Mouse (Mus musculus) kidney, embryonic 16.5 days (tissue): Measurements from ENCODE around the gene Tmem126a. TPM values are rescaled to one million over a fixed set of nuclear protein-coding genes. Genes with fewer than 3 reads are reported as not detected.
A peak's percentile ranks its signal among the peaks of the same experiment; 100 is the strongest.

Source experiments
- ATAC-seq: fragments of 200-750 bp; cut with Nextera tagmentation; 2 replicates; pipeline ENCODE4 v1.8.0; 2017; ENCODE audit warnings: moderate TSS enrichment; ENCODE audit not compliant: low FRiP score, low TSS enrichment
- H3K27ac ChIP-seq: fragments of 300-500 bp; sonication (generic); 2 replicates; pipeline ENCODE4 v1.5.1; 2014; ENCODE audit warnings: low read length
- H3K27me3 ChIP-seq: fragments of 300-500 bp; sonication (generic); 2 replicates; pipeline ENCODE4 v1.6.1; 2014; ENCODE audit warnings: low read length, control low read depth, mixed read lengths; ENCODE audit not compliant: insufficient read depth
- H3K36me3 ChIP-seq: fragments of 300-500 bp; sonication (generic); 2 replicates; pipeline ENCODE4 v1.6.1; 2014; ENCODE audit warnings: low read length, control low read depth, mixed read lengths; ENCODE audit not compliant: insufficient read depth
- H3K4me1 ChIP-seq: fragments of 300-500 bp; sonication (generic); 2 replicates; pipeline ENCODE4 v1.6.1; 2014; ENCODE audit warnings: low read length, control low read depth, mixed read lengths; ENCODE audit not compliant: insufficient read depth
- H3K4me2 ChIP-seq: fragments of 300-500 bp; sonication (generic); replicated peaks from 2 replicates; pipeline ENCODE4 v1.6.1; 2014; ENCODE audit warnings: low read depth, low read length
- H3K4me3 ChIP-seq: fragments of 300-500 bp; sonication (generic); 2 replicates; pipeline ENCODE4 v1.5.1; 2014; ENCODE audit warnings: mild to moderate bottlenecking, low read length
- H3K9ac ChIP-seq: fragments of 300-500 bp; sonication (generic); replicated peaks from 2 replicates; pipeline ENCODE4 v1.6.1; 2014; ENCODE audit warnings: low read length
- H3K9me3 ChIP-seq: fragments of 300-500 bp; sonication (generic); 2 replicates; pipeline ENCODE4 v1.6.1; 2016; ENCODE audit warnings: low read length, control low read depth
- WGBS: fragments of 180-500 bp; shearing (Covaris S2); extraction: QIAGEN DNeasy Blood & Tissue Kit; methylation state at CpG from one replicate; pipeline ENCODE4 v1.1.7; 2014; 5-methylcytosine and 5-hydroxymethylcytosine counted together
- polyA plus RNA-seq: library from polyadenylated mRNA; unstranded; fragments of >200 nt; fragmentation: Nextera tagmentation; extraction: Ambion mirVana; gene quantifications from 2 replicates; pipeline ENCODE4 v1.2.1, GENCODE M21; 2015

The Tmem126a gene
- polyA plus RNA-seq, 1 experiment from 2014 or later, result 109 TPM

DNA sequence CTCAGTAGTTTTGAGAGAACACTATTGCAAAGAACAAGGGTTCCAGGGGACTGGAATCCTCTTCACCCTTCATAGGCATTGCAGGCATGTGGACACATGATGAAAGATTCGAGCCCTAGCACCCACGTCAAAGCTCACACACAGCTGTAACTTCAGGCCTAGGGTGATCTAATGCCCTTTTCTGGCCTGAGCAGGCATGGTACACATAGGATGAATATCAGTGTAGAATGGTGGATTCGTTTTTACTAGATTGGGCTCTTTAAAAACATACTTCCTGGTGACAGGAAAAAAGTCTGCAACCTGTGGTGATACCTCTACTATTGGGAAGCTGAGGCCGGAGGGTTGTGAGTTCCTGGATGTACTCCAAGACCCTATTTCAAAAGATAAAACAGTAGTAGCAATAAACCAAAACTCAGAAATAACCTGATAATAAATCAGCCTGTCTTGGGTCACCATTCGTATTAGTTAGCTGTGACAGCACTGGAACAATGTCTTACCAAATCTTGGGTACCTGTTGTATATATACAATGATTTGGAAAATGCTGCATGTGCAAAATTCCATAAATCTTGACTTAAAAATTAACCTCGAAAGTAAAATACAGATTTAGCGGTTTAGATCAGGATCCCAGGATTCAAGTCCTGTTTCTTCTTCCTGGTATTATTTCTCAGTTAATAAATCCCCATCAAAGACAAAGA is 732 bp downstream of the Tmem126a start:
- Histone ChIP-seq H3K36me3 (peaks cover 9% of the 10 kb centered on the region), H3K27ac (peak overlapping the region; percentile 53), H3K27me3 (no peaks in the 10 kb centered on the region), H3K4me1 (peaks cover 10% of the 10 kb centered on the region), H3K9me3 (no peaks in the 10 kb centered on the region), H3K4me3 (peak overlapping the region; percentile 79), H3K4me2 (peak overlapping the region; percentile 64), H3K9ac (peak overlapping the region; percentile 83)
- WGBS, result 24% methylated on average over 7 of the region's 7 CpGs
- no peak for ATAC-seq

DNA sequence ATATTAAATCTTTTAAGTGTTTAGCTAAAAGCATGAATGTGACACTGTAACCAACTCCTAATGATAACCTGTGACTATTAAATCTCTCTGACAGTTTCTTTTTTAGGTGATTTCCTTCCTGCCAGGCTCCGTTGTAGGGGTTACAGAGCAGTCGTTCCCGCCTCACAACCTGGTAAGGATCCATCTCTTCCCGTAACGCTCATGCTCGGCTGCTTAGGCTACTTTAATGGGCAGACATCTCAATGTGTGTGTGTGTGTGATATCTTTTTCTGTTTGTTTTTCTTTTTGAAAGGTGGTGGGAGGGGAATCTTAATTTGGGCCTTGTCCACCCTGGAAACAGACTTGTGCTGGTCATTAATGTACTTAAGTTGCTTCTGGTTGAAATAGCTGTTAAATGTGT is 12.8 kb downstream of the Tmem126a start:
- no peak for ATAC-seq
- H3K27ac ChIP-seq, result no peak overlapping the region; the same call in 1 of the 2 replicates

DNA sequence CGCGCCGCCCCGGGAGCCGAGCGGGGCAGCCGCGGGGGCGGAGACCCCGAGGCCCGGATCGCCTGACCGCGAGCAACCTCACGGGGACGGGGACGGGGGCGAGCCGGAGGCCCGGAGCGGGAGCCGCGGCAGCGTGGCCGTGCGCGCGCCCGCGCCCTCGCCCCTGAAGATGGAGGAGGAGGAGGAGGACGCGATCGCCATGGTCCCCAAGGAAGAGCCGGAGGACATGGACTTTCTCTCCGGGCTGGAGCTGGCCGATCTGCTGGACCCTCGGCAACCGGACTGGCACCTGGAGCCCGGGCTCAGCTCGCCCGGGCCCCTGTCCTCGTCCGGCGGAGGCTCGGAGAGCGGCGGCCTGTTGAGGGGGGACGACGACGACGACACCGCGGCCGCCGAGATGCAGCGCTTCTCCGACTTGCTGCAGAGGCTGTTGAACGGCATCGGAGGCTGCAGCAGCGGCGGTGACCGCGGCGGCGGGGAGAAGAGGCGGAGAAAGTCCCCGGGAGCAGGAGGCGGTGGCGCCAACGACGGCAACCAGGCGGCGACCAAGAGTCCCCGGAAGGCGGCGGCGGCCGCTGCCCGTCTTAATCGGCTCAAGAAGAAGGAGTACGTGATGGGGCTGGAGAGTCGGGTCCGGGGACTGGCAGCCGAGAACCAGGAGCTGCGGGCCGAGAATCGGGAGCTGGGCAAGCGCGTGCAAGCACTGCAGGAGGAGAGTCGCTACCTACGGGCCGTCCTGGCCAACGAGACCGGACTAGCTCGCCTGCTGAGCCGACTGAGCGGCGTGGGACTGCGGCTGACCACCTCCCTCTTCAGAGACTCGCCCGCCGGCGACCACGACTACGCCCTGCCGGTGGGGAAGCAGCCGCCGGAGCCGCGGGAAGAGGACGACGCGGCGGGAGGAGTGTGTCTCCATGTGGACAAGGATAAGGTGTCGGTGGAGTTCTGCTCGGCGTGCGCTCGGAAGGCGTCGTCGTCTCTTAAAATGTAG is 13.6 kb downstream of the Tmem126a start:
- ATAC-seq, result peak; percentile 79
- Histone ChIP-seq H3K9me3 (no peaks in the 10 kb centered on the region), H3K27ac (peak overlapping the region; percentile 99), H3K27me3 (no peaks in the 10 kb centered on the region), H3K9ac (peak overlapping the region; percentile 99), H3K4me1 (peaks cover 5% of the 10 kb centered on the region; the same call in 1 of the 2 replicates), H3K4me2 (peak overlapping the region; percentile 93), H3K36me3 (peaks cover 4% of the 10 kb centered on the region; the same call in 1 of the 2 replicates), H3K4me3 (peak overlapping the region; percentile 99)
- under 1% methylated on average over 115 of the region's 123 CpGs for WGBS

More for the DNA sequence above, 12.8 kb downstream of the Tmem126a start:
- H3K36me3 ChIP-seq, result peaks cover 6% of the 10 kb centered on the region
- H3K4me3 ChIP-seq, result peak overlapping the region; percentile 99
- peak overlapping the region; percentile 93 for H3K4me2 ChIP-seq
- no peaks in the 10 kb centered on the region for H3K9me3 ChIP-seq
- peaks cover 5% of the 10 kb centered on the region; the same call in 1 of the 2 replicates for H3K4me1 ChIP-seq
- H3K9ac ChIP-seq, result peak overlapping the region; percentile 99
- 0% methylated on average over 6 of the region's 6 CpGs for WGBS
- H3K27me3 ChIP-seq, result no peaks in the 10 kb centered on the region

DNA sequence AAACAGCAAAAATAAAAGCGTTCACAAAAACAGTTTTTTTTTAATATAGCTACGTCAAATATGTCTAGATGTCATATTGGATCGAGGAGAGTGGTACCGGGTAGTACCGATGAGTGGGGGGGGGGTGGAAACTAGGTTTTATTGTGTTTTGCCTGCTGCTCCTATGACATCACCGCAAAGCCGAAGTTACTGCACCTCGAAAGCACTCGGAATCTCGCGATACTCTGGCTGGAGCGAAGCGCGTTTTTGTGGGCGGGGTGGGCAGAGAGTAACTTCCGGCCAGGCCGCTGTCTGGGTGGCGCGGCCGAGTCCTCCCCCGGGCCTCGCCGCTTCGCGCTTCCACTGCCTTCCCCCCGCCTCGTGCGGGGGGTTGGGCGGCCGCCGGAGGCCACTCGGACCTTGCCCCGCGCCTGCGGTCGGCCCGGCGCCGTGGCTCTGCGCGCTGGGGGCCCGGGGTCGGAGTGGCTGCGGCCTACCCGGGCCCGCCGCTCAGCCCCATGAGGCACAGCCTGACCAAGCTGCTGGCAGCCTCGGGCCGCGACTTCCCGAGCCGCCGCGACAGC is 14.4 kb downstream of the Tmem126a start, which contains the start of gene Crebzf:
Crebzf (plus strand) TSS at position 212 of the 563 bp plus-strand sequence.
- Histone ChIP-seq H3K9ac (peak within 1 kb of the TSS; percentile 99), H3K9me3 (no peaks in the 10 kb centered on the region), H3K27me3 (no peaks in the 10 kb centered on the region), H3K36me3 (peaks cover 3% of the 10 kb centered on the region; the same call in 1 of the 2 replicates), H3K4me3 (peak within 1 kb of the TSS; percentile 99), H3K27ac (peak within 1 kb of the TSS; percentile 99), H3K4me2 (peak within 1 kb of the TSS; percentile 93), H3K4me1 (peaks cover 5% of the 10 kb centered on the region; the same call in 1 of the 2 replicates)
- WGBS, result 0% methylated on average over 48 of the region's 54 CpGs
- peak; percentile 97 for ATAC-seq

DNA sequence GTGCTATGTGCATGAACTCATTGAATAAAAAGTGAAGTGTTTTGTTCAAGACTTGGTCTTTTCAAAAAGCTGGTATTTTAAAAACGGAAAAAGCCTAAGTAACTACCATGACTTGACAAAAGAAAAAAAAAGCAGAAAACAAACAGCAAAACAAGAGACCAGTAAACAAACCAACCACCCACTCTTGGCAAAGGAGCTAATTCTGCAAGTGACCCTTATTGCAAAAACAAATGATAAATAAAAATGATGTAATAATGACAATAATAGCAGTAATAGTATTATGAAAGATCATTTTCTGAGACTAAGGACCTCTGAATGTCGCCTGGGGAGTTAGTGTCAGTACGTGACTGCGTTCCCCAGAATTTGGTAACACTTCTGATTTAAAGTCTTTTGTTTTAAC is 15.0 kb downstream of the Tmem126a start:
- peak overlapping the region; percentile 99 for H3K4me3 ChIP-seq

DNA sequence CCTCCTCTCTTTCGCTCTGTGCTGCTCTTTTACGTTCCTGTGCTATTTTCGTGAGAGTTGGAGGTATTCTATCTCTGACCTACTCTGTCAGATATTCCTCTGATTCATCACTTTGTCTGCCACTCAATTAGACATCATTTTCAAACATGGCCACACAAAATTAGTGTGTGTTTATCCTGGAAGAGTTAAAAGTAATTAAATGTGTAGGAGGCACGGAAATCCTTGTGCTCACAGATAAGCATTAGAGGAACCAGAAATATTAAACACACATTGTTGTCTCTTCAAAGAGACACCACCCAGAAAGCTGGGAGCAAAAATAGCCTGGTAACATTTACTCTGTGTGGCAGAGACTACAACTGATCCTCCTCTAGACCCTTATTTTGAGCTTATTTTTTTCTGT is 17.0 kb downstream of the Tmem126a start:
- Histone ChIP-seq H3K4me3 (no peak overlapping the region), H3K9me3 (no peaks in the 10 kb centered on the region), H3K36me3 (no peaks in the 10 kb centered on the region), H3K27ac (no peak overlapping the region), H3K9ac (no peak overlapping the region), H3K27me3 (no peaks in the 10 kb centered on the region), H3K4me1 (no peaks in the 10 kb centered on the region), H3K4me2 (no peak overlapping the region)
- ATAC-seq, result no peak
- WGBS, result 87% methylated on average over 4 of the region's 4 CpGs

More for the DNA sequence above, 15.0 kb downstream of the Tmem126a start:
- no peaks in the 10 kb centered on the region for H3K27me3 ChIP-seq
- ATAC-seq, result peak; percentile 8; the same call in 1 of the 2 replicates
- H3K9ac ChIP-seq, result peak overlapping the region; percentile 71
- no peaks in the 10 kb centered on the region for H3K36me3 ChIP-seq
- H3K27ac ChIP-seq, result peak overlapping the region; percentile 99
- no peaks in the 10 kb centered on the region for H3K9me3 ChIP-seq
- H3K4me2 ChIP-seq, result peak overlapping the region; percentile 50
- WGBS, result 13% methylated on average over 4 of the region's 4 CpGs
- peaks cover 5% of the 10 kb centered on the region; the same call in 1 of the 2 replicates for H3K4me1 ChIP-seq

DNA sequence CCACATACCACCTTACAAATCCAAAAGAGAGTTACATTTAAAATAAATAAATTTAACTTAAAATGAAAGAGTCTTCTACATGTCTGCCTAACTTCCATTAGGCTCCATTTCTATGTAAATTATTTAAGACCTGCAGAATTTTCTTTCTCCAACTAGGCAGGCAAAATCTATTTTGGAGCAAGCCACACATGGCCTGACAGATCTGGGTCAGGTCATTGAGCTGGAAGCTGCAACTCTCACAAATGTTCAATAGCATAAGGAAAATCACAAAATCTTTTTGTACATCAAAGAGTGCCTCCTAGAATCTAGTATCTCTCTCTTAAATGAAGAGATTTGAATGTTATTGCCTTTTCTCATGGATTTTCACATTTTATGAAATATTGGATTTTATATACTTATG is 24.8 kb downstream of the Tmem126a start:
- Histone ChIP-seq H3K4me2 (no peak overlapping the region), H3K9ac (no peak overlapping the region), H3K27ac (no peak overlapping the region), H3K4me3 (no peak overlapping the region), H3K4me1 (no peaks in the 10 kb centered on the region), H3K36me3 (no peaks in the 10 kb centered on the region), H3K27me3 (0 out of 2 replicates have a peak, but pooled peaks cover 2% of the 10 kb centered on the region), H3K9me3 (no peaks in the 10 kb centered on the region)
- no peak for ATAC-seq

DNA sequence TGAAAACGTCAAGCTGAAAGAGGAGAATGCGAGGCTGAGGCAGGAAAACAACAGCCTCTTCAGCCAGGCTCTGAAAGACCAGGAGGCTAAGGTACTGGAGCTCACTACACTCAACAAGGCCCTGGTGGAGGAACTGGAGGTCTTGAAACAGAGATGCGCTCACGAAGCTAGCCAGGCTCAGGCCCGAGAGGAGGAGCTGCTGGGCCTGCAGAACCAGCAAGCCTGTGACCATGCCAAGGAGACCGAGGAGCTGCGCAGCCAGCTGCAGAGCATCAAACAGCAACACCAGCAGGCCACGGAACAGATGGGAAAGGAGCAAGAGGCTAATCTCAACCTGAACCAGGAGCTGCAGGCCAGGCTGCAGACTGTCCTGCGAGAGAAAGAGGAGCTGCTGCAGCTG is 30.0 kb downstream of the Tmem126a start:
- Histone ChIP-seq H3K36me3 (no peaks in the 10 kb centered on the region), H3K4me2 (peak overlapping the region; percentile 70), H3K4me1 (no peaks in the 10 kb centered on the region), H3K27ac (no peak overlapping the region), H3K27me3 (0 out of 2 replicates have a peak, but pooled peaks cover 2% of the 10 kb centered on the region), H3K9me3 (no peaks in the 10 kb centered on the region), H3K9ac (no peak overlapping the region; the same call in 1 of the 2 replicates), H3K4me3 (0 out of 2 replicates have a peak overlapping the region, but pooled peaks have one; percentile 48)
- no peak for ATAC-seq
- 58% methylated on average over 9 of the region's 9 CpGs for WGBS
